Mouse (Mus musculus): Measurements from ENCODE around the gene Ndufb6. TPM values are rescaled to one million over a fixed set of nuclear protein-coding genes. Genes with fewer than 3 reads are reported as not detected.

Ndufb6 gene
- polyA plus RNA-seq, 1 experiment from 2014 or later, result 276 TPM

GRCm38 (mm10) chr4:40240272-40240744 is 38.9 kb downstream of the Ndufb6 start:
- ATAC-seq, result peak; percentile 8; the same call in 1 of the 2 replicates
- H3K27me3 ChIP-seq (replicated peaks; ENCODE audit: control insufficient read depth, insufficient read depth, low read length), result no peaks in the 10 kb centered on the region
- H3K4me2 ChIP-seq (ENCODE audit: low read length), result peak overlapping the region; percentile 85; the same call in 1 of the 2 replicates
- peak overlapping the region; percentile 52; the same call in 1 of the 2 replicates for H3K4me3 ChIP-seq (replicated peaks; ENCODE audit: low read length)
- no peaks in the 10 kb centered on the region for H3K9me3 ChIP-seq (ENCODE audit: control insufficient read depth, low read length)
- peaks cover 14% of the 10 kb centered on the region for H3K4me1 ChIP-seq (replicated peaks; ENCODE audit: control insufficient read depth, insufficient read depth, low read length)
- H3K36me3 ChIP-seq (ENCODE audit: control insufficient read depth, insufficient read depth), result no peaks in the 10 kb centered on the region
- no peak overlapping the region for H3K9ac ChIP-seq (replicated peaks; ENCODE audit: low read depth, low read length)
- WGBS, result 56% methylated on average over 5 of the region's 5 CpGs
- H3K27ac ChIP-seq (ENCODE audit: low read length), result no peak overlapping the region

- H3K27ac ChIP-seq (ENCODE audit: low read length), result no peak within 1 kb of the TSS
- 3% methylated on average over 32 of the region's 35 CpGs for WGBS
- ATAC-seq, result peak; percentile 52
Measured at GRCm38 (mm10) chr4:40239409-40240271, 39.6 kb downstream of the Ndufb6 start, which contains the start of gene Ddx58. TSS of gene Ddx58 (minus strand) at chr4:40239828.

GRCm38 (mm10) chr4:40238483-40239408 is 40.5 kb downstream of the Ndufb6 start:
- H3K4me1 ChIP-seq (replicated peaks; ENCODE audit: control insufficient read depth, insufficient read depth, low read length), result peaks cover 14% of the 10 kb centered on the region
- no peaks in the 10 kb centered on the region for H3K27me3 ChIP-seq (replicated peaks; ENCODE audit: control insufficient read depth, insufficient read depth, low read length)
- WGBS, result under 1% methylated on average over 17 of the region's 17 CpGs
- no peak overlapping the region for H3K27ac ChIP-seq (ENCODE audit: low read length)
- peak overlapping the region; percentile 85 for H3K4me2 ChIP-seq (ENCODE audit: low read length)
- H3K9me3 ChIP-seq (ENCODE audit: control insufficient read depth, low read length), result no peaks in the 10 kb centered on the region
- peak overlapping the region; percentile 57 for H3K9ac ChIP-seq (replicated peaks; ENCODE audit: low read depth, low read length)
- no peaks in the 10 kb centered on the region for H3K36me3 ChIP-seq (ENCODE audit: control insufficient read depth, insufficient read depth)
- peak; percentile 26; the same call in 1 of the 2 replicates for ATAC-seq
- peak overlapping the region; percentile 52 for H3K4me3 ChIP-seq (replicated peaks; ENCODE audit: low read length)

More at GRCm38 (mm10) chr4:40239409-40240271, 39.6 kb downstream of the Ndufb6 start, which contains the start of gene Ddx58:
- Histone ChIP-seq H3K4me3 (replicated peaks; ENCODE audit: low read length) (peak within 1 kb of the TSS; percentile 52), H3K36me3 (ENCODE audit: control insufficient read depth, insufficient read depth) (no peaks in the 10 kb centered on the region), H3K9me3 (ENCODE audit: control insufficient read depth, low read length) (no peaks in the 10 kb centered on the region), H3K4me2 (ENCODE audit: low read length) (peak within 1 kb of the TSS; percentile 85), H3K9ac (replicated peaks; ENCODE audit: low read depth, low read length) (peak within 1 kb of the TSS; percentile 57), H3K4me1 (replicated peaks; ENCODE audit: control insufficient read depth, insufficient read depth, low read length) (peaks cover 14% of the 10 kb centered on the region), H3K27me3 (replicated peaks; ENCODE audit: control insufficient read depth, insufficient read depth, low read length) (no peaks in the 10 kb centered on the region)

GRCm38 (mm10) chr4:40236829-40237228 is 42.4 kb downstream of the Ndufb6 start:
- ATAC-seq, result no peak
- H3K4me2 ChIP-seq (ENCODE audit: low read length), result no peak overlapping the region
- no peak overlapping the region for H3K27ac ChIP-seq (ENCODE audit: low read length)
- no peaks in the 10 kb centered on the region for H3K36me3 ChIP-seq (ENCODE audit: control insufficient read depth, insufficient read depth)
- WGBS, result 89% methylated on average over 4 of the region's 4 CpGs
- no peak overlapping the region for H3K9ac ChIP-seq (replicated peaks; ENCODE audit: low read depth, low read length)
- no peak overlapping the region for H3K4me3 ChIP-seq (replicated peaks; ENCODE audit: low read length)
- H3K9me3 ChIP-seq (ENCODE audit: control insufficient read depth, low read length), result no peaks in the 10 kb centered on the region
- no peaks in the 10 kb centered on the region for H3K27me3 ChIP-seq (replicated peaks; ENCODE audit: control insufficient read depth, insufficient read depth, low read length)
- H3K4me1 ChIP-seq (replicated peaks; ENCODE audit: control insufficient read depth, insufficient read depth, low read length), result peaks cover 14% of the 10 kb centered on the region

GRCm38 (mm10) chr4:40234256-40234655 is 45.0 kb downstream of the Ndufb6 start:
- Histone ChIP-seq H3K4me2 (ENCODE audit: low read length) (no peak overlapping the region), H3K27ac (ENCODE audit: low read length) (no peak overlapping the region), H3K27me3 (replicated peaks; ENCODE audit: control insufficient read depth, insufficient read depth, low read length) (no peaks in the 10 kb centered on the region), H3K36me3 (ENCODE audit: control insufficient read depth, insufficient read depth) (no peaks in the 10 kb centered on the region), H3K9ac (replicated peaks; ENCODE audit: low read depth, low read length) (no peak overlapping the region), H3K4me1 (replicated peaks; ENCODE audit: control insufficient read depth, insufficient read depth, low read length) (peaks cover 7% of the 10 kb centered on the region), H3K9me3 (ENCODE audit: control insufficient read depth, low read length) (no peaks in the 10 kb centered on the region), H3K4me3 (replicated peaks; ENCODE audit: low read length) (no peak overlapping the region)
- WGBS, result 76% methylated on average over 6 of the region's 6 CpGs
- ATAC-seq, result no peak

GRCm38 (mm10) chr4:40233062-40233664 is 46.1 kb downstream of the Ndufb6 start:
- WGBS, result 88% methylated on average over 7 of the region's 7 CpGs
- no peak for ATAC-seq

GRCm38 (mm10) chr4:40229723-40230122 is 49.5 kb downstream of the Ndufb6 start:
- WGBS, result 96% methylated on average over 6 of the region's 6 CpGs

More at GRCm38 (mm10) chr4:40233062-40233664, 46.1 kb downstream of the Ndufb6 start:
- Histone ChIP-seq H3K27me3 (replicated peaks; ENCODE audit: control insufficient read depth, insufficient read depth, low read length) (no peaks in the 10 kb centered on the region), H3K9me3 (ENCODE audit: control insufficient read depth, low read length) (no peaks in the 10 kb centered on the region), H3K36me3 (ENCODE audit: control insufficient read depth, insufficient read depth) (no peaks in the 10 kb centered on the region), H3K4me1 (replicated peaks; ENCODE audit: control insufficient read depth, insufficient read depth, low read length) (no peaks in the 10 kb centered on the region), H3K27ac (ENCODE audit: low read length) (no peak overlapping the region), H3K9ac (replicated peaks; ENCODE audit: low read depth, low read length) (no peak overlapping the region), H3K4me2 (ENCODE audit: low read length) (no peak overlapping the region), H3K4me3 (replicated peaks; ENCODE audit: low read length) (no peak overlapping the region)

GRCm38 (mm10) chr4:40227886-40228285 is 51.3 kb downstream of the Ndufb6 start:
- Histone ChIP-seq H3K9me3 (ENCODE audit: control insufficient read depth, low read length) (no peaks in the 10 kb centered on the region), H3K4me1 (replicated peaks; ENCODE audit: control insufficient read depth, insufficient read depth, low read length) (no peaks in the 10 kb centered on the region), H3K4me3 (replicated peaks; ENCODE audit: low read length) (no peak overlapping the region), H3K27me3 (replicated peaks; ENCODE audit: control insufficient read depth, insufficient read depth, low read length) (no peaks in the 10 kb centered on the region), H3K4me2 (ENCODE audit: low read length) (no peak overlapping the region), H3K36me3 (ENCODE audit: control insufficient read depth, insufficient read depth) (no peaks in the 10 kb centered on the region), H3K9ac (replicated peaks; ENCODE audit: low read depth, low read length) (no peak overlapping the region), H3K27ac (ENCODE audit: low read length) (no peak overlapping the region)
- ATAC-seq, result no peak
- WGBS, result 94% methylated on average over 7 of the region's 7 CpGs

More at GRCm38 (mm10) chr4:40229723-40230122, 49.5 kb downstream of the Ndufb6 start:
- Histone ChIP-seq H3K27ac (ENCODE audit: low read length) (no peak overlapping the region), H3K27me3 (replicated peaks; ENCODE audit: control insufficient read depth, insufficient read depth, low read length) (no peaks in the 10 kb centered on the region), H3K4me2 (ENCODE audit: low read length) (no peak overlapping the region), H3K9ac (replicated peaks; ENCODE audit: low read depth, low read length) (no peak overlapping the region), H3K36me3 (ENCODE audit: control insufficient read depth, insufficient read depth) (no peaks in the 10 kb centered on the region), H3K9me3 (ENCODE audit: control insufficient read depth, low read length) (no peaks in the 10 kb centered on the region), H3K4me1 (replicated peaks; ENCODE audit: control insufficient read depth, insufficient read depth, low read length) (no peaks in the 10 kb centered on the region), H3K4me3 (replicated peaks; ENCODE audit: low read length) (no peak overlapping the region)
- ATAC-seq, result no peak
